In genomic region chr2:174803661-174804060, GRCm38 (mm10) we compare ENCODE assay signal across 21 mouse cellular contexts. TPM values are rescaled to one million over a fixed set of nuclear protein-coding genes. Genes with fewer than 3 reads are reported as not detected.
DNase-seq lines count a peak whose midpoint lies in the region; ATAC-seq and TF ChIP-seq lines count a peak whose summit lies in the region.
"Had no signal": no experiment of that assay in that cellular context is flagged by ENCODE, and none has a peak within 500 bp of the region (broad histone marks: within the 10 kb centered on the region; RNA-seq: fewer than 3 reads in every experiment).

No protein-coding gene starts in this region.

- no peak for TF ChIP-seq EP300 in liver, postnatal 0 days (IDR thresholded peaks at IDR 0.05; ENCODE audit: low read depth)

- intact Hi-C loops in left cerebral cortex, postnatal 4 days (cut with DNase I): no loop called here

- no peaks in the 10 kb centered on the region for H3K36me3 ChIP-seq in liver, adult 2 months (ENCODE audit: control insufficient read depth, insufficient read depth, low read length)
- H3K36me3 ChIP-seq in liver, embryonic 11.5 days (ENCODE audit: control insufficient read depth, insufficient read depth, low read length): no peaks in the 10 kb centered on the region
- no peaks in the 10 kb centered on the region for H3K36me3 ChIP-seq in liver, postnatal 0 days (replicated peaks; ENCODE audit: insufficient read depth, low read length)
- H3K36me3 ChIP-seq: embryonic facial prominence, embryonic 10.5 days; embryonic facial prominence, embryonic 12.5 days; forebrain, embryonic 15.5 days had no signal

- no peaks in the 10 kb centered on the region for H3K9me3 ChIP-seq in liver, embryonic 11.5 days (ENCODE audit: control insufficient read depth, low read length)
- no peaks in the 10 kb centered on the region for H3K9me3 ChIP-seq in liver, postnatal 0 days (ENCODE audit: low read length)
- H3K9me3 ChIP-seq: embryonic facial prominence, embryonic 12.5 days; forebrain, embryonic 13.5 days; forebrain, embryonic 15.5 days had no signal

- TF ChIP-seq CTCF in liver, adult 2 months (IDR thresholded peaks at IDR 0.05; ENCODE audit: low read depth, low read length): no peak
- no peak for TF ChIP-seq CTCF in liver, postnatal 0 days (IDR thresholded peaks at IDR 0.05; ENCODE audit: low read depth)

- no peak overlapping the region for H3K9ac ChIP-seq in liver, adult 2 months (ENCODE audit: low read depth, low read length)
- no peak overlapping the region for H3K9ac ChIP-seq in liver, embryonic 11.5 days (ENCODE audit: low read depth, low read length)
- no peak overlapping the region for H3K9ac ChIP-seq in liver, postnatal 0 days (replicated peaks)
- H3K9ac ChIP-seq: embryonic facial prominence, embryonic 12.5 days; forebrain, embryonic 13.5 days; forebrain, embryonic 15.5 days had no signal

- no peak for ATAC-seq in liver, embryonic 11.5 days (replicated peaks; ENCODE audit: low FRiP score)
- peak; percentile 40; the same call in 1 of the 2 replicates for ATAC-seq in liver, postnatal 0 days
- ATAC-seq: forebrain, embryonic 13.5 days; forebrain, embryonic 15.5 days had no signal

- WGBS in liver, adult 2 months: 11% methylated on average over 1 of the region's 1 CpGs
- WGBS in liver, embryonic 11.5 days: 49% methylated on average over 1 of the region's 1 CpGs
- 53% methylated on average over 1 of the region's 1 CpGs for WGBS in liver, postnatal 0 days (ENCODE audit: insufficient replicate concordance)

- no peaks in the 10 kb centered on the region for H3K79me2 ChIP-seq in liver, adult 2 months (ENCODE audit: control insufficient read depth, insufficient read depth, low read length)

- no peak overlapping the region for H3K4me3 ChIP-seq in liver, adult 2 months (ENCODE audit: insufficient read depth, low read depth, low read length)
- H3K4me3 ChIP-seq in liver, embryonic 11.5 days (ENCODE audit: low read depth, low read length): no peak overlapping the region
- no peak overlapping the region for H3K4me3 ChIP-seq in liver, postnatal 0 days (ENCODE audit: low read depth, low read length)
- H3K4me3 ChIP-seq: embryonic facial prominence, embryonic 10.5 days; embryonic facial prominence, embryonic 12.5 days; forebrain, embryonic 13.5 days; forebrain, embryonic 15.5 days had no signal

- no peaks in the 10 kb centered on the region for H3K4me1 ChIP-seq in liver, adult 2 months (ENCODE audit: control insufficient read depth, insufficient read depth, low read length)
- H3K4me1 ChIP-seq in liver, embryonic 11.5 days (replicated peaks; ENCODE audit: control insufficient read depth, insufficient read depth, low read length): no peaks in the 10 kb centered on the region
- no peaks in the 10 kb centered on the region for H3K4me1 ChIP-seq in liver, postnatal 0 days (ENCODE audit: insufficient read depth)
- H3K4me1 ChIP-seq: embryonic facial prominence, embryonic 12.5 days; forebrain, embryonic 13.5 days; forebrain, embryonic 15.5 days had no signal

- no peak overlapping the region for H3K4me2 ChIP-seq in liver, embryonic 11.5 days
- H3K4me2 ChIP-seq in liver, postnatal 0 days (ENCODE audit: low read depth, low read length): no peak overlapping the region
- H3K4me2 ChIP-seq: embryonic facial prominence, embryonic 12.5 days; forebrain, embryonic 13.5 days; forebrain, embryonic 15.5 days had no signal

- peak; percentile 92 for DNase-seq in liver, adult 2 months (ENCODE audit: extremely low read depth, low read depth, low spot score)
- DNase-seq in liver, embryonic 11.5 days (ENCODE audit: low spot score): no peak
- DNase-seq in lung, adult 18-20 months: peak; percentile 7 to 17
- DNase-seq in lung, postnatal 14 days: no peak
- DNase-seq in liver, postnatal 0 days: peak; percentile 18
- DNase-seq in yolk sac, embryonic 10.5 days (ENCODE audit: low spot score): peak; percentile 10
- DNase-seq in left cerebral cortex, postnatal 4 days: no peak
- DNase-seq: adrenal gland, adult 2 months; adrenal gland, postnatal 10 days; adrenal gland, postnatal 25 days; cerebellum, adult 11 months; cerebellum, adult 2 months; cerebellum, adult 9-10 months; cerebellum, postnatal 10 days; cerebellum, postnatal 25 days had no signal

- H3K27ac ChIP-seq in liver, adult 2 months (replicated peaks; ENCODE audit: insufficient read depth, low read depth, low read length): no peak overlapping the region
- no peak overlapping the region for H3K27ac ChIP-seq in liver, embryonic 11.5 days (ENCODE audit: low read depth, low read length)
- no peak overlapping the region for H3K27ac ChIP-seq in liver, postnatal 0 days (ENCODE audit: low read depth)
- H3K27ac ChIP-seq: embryonic facial prominence, embryonic 10.5 days; embryonic facial prominence, embryonic 12.5 days; forebrain, embryonic 13.5 days; forebrain, embryonic 15.5 days had no signal

- H3K27me3 ChIP-seq in liver, adult 2 months (ENCODE audit: control insufficient read depth, insufficient read depth, low read length): no peaks in the 10 kb centered on the region
- no peaks in the 10 kb centered on the region for H3K27me3 ChIP-seq in liver, embryonic 11.5 days (replicated peaks; ENCODE audit: control insufficient read depth, insufficient read depth, low read length)
- H3K27me3 ChIP-seq in liver, postnatal 0 days (ENCODE audit: insufficient read depth, low read length): no peaks in the 10 kb centered on the region
- H3K27me3 ChIP-seq: embryonic facial prominence, embryonic 12.5 days; forebrain, embryonic 13.5 days; forebrain, embryonic 15.5 days had no signal

- TF ChIP-seq POLR2A in liver, adult 2 months (IDR thresholded peaks at IDR 0.05; ENCODE audit: extremely low read depth, insufficient read depth, low read length): no peak

RNA-seq across cellular contexts. Expression of gene Edn3, which starts 43.2 kb away (rescaled TPM):
- total RNA-seq in liver, adult 2 months (2014; rRNA removed): 0.07 and 0.18 TPM in 2 replicates
- polyA plus RNA-seq in liver, adult 2 months (2012; rRNA removed): not detected in 2 replicates
- 2.0 and 2.3 TPM in 2 replicates for polyA plus RNA-seq in liver, embryonic 11.5 days (2014; fragmentation: Nextera tagmentation; extraction: Ambion mirVana)
- 0.11 and 0.13 TPM in 2 replicates for polyA plus RNA-seq in liver, postnatal 0 days (2015; fragmentation: Nextera tagmentation; extraction: Ambion mirVana)
- 1 to 10 TPM; 4.7 to 5.0 TPM for total RNA-seq in left cerebral cortex, postnatal 4 days (2021)
- total RNA-seq: MEL had no signal
- polyA plus RNA-seq: C2C12 had no signal

Comparison
In these comparisons a context has a peak if more than half of its experiments do, and no peak if none do; other contexts are left out.
1. DNase-seq: peak in liver, adult 2 months (single experiment), lung, adult 18-20 months (2 of 2), liver, postnatal 0 days (single experiment) and yolk sac, embryonic 10.5 days (single experiment); none in liver, embryonic 11.5 days (single experiment), lung, postnatal 14 days (single experiment) and left cerebral cortex, postnatal 4 days (single experiment).